Mouse (Mus musculus) layer of hippocampus, postnatal 10 days (tissue): ENCODE data around the gene Taar5. TPM values are rescaled to one million over a fixed set of nuclear protein-coding genes. Genes with fewer than 3 reads are reported as not detected.

Source experiments
- DNase-seq, 2 experiments: peaks; one replicate each; pipeline ENCODE4 v3.0.0; 2021; ENCODE audit warnings: low spot score in 2 of 2
- long read RNA-seq: library from polyadenylated mRNA; stranded (forward); transcript quantifications from one replicate; pipeline ENCODE4 v2.0.0, GENCODE M21; 2023
- total RNA-seq, 2 experiments: library from RNA; stranded (reverse); gene quantifications; 2 replicates each; pipeline ENCODE4 v1.2.3; 2021

The Taar5 gene
- not detected for total RNA-seq
- long read RNA-seq = 0 reads

- no peak for DNase-seq
These were observed at the start of gene Taar5 for GRCm38 (mm10) chr10:23970656-23971165. Gene Taar5 (plus strand): TSS chr10:23970706.

- DNase-seq = no peak
These were observed 48.0 kb upstream of the Taar5 start for GRCm38 (mm10) chr10:23922468-23922867.

- DNase-seq = no peak
These were observed 46.6 kb upstream of the Taar5 start for GRCm38 (mm10) chr10:23923941-23924340.

GRCm38 (mm10) chr10:23937613-23938012, 32.9 kb upstream of the Taar5 start:
- DNase-seq = no peak

- DNase-seq = no peak
These were observed 32.2 kb upstream of the Taar5 start, which contains the start of gene Taar2 for GRCm38 (mm10) chr10:23938312-23938711. Gene Taar2 (plus strand): TSS chr10:23938572.

GRCm38 (mm10) chr10:23942465-23942864, 28.0 kb upstream of the Taar5 start:
- no peak for DNase-seq

- no peak for DNase-seq
These were observed 22.5 kb upstream of the Taar5 start for GRCm38 (mm10) chr10:23948026-23948425.

- DNase-seq = peak in 1 of 2 experiments; percentile 18
These were observed 20.9 kb upstream of the Taar5 start, which contains the start of gene Taar3 for GRCm38 (mm10) chr10:23949508-23950005. Gene Taar3 (plus strand): TSS chr10:23949558.

- DNase-seq = no peak
These were observed 18.8 kb upstream of the Taar5 start for GRCm38 (mm10) chr10:23951714-23952113.

GRCm38 (mm10) chr10:23959071-23959470, 11.4 kb upstream of the Taar5 start:
- DNase-seq = no peak

GRCm38 (mm10) chr10:23960444-23960915, 10.0 kb upstream of the Taar5 start, which contains the start of gene Taar4:
Gene Taar4 (plus strand): TSS chr10:23960494.
- no peak for DNase-seq

- no peak for DNase-seq
These were observed 7.1 kb upstream of the Taar5 start for GRCm38 (mm10) chr10:23963444-23963843.

GRCm38 (mm10) chr10:23964921-23965610, 5.4 kb upstream of the Taar5 start:
- no peak for DNase-seq

GRCm38 (mm10) chr10:23971256-23971655, 750 bp downstream of the Taar5 start:
- DNase-seq = no peak

- no peak for DNase-seq
These were observed 7.5 kb downstream of the Taar5 start for GRCm38 (mm10) chr10:23977958-23978357.

- peak; percentile 80 to 84 for DNase-seq
These were observed 8.6 kb downstream of the Taar5 start for GRCm38 (mm10) chr10:23978901-23979705.

GRCm38 (mm10) chr10:23985546-23985945, 15.0 kb downstream of the Taar5 start, which contains the start of gene Taar6:
Gene Taar6 (minus strand): TSS chr10:23985646.
- DNase-seq = no peak

GRCm38 (mm10) chr10:23986419-23986818, 15.9 kb downstream of the Taar5 start:
- DNase-seq = no peak

GRCm38 (mm10) chr10:23993381-23993780, 22.9 kb downstream of the Taar5 start, which contains the start of gene Taar7a:
Gene Taar7a (minus strand): TSS chr10:23993481.
- DNase-seq = no peak

- no peak for DNase-seq
These were observed 29.1 kb downstream of the Taar5 start, which contains the start of gene Taar7b for GRCm38 (mm10) chr10:23999639-24000038. Gene Taar7b (plus strand): TSS chr10:23999939.

- no peak for DNase-seq
These were observed 35.9 kb downstream of the Taar5 start for GRCm38 (mm10) chr10:24006442-24006841.
